Mouse (Mus musculus) lung, postnatal 4 days (tissue): Measurements from ENCODE around the gene Sesn3.
"Not testable (repeated sequence)": the region's sequence is repeated elsewhere in the genome, so short reads cannot be mapped to it uniquely, and the experiment has no call there.

ENCODE experiments used
- DNase-seq, 2 experiments: peaks; one replicate each; pipeline ENCODE4 v3.0.0; 2021

Sesn3 gene

DNA sequence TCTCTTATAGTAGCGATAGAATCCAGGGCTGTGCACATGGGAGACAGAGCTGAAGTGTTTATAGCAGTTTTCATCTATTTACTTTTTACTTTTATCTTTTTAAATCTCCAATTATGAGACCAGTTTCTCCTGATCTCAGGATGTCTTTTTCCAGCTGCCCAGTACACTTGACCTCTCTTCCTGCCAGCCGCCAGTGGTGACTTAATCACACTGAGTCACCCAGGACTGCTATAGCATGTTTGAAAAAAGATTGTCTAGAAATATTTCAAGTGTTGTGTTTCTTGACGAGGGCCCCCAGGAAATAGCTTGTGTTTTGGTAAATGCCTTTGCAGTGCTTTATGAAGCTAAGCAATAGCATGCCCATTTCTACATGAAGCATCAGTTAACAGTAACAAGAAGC lies 10.2 kb downstream of the Sesn3 start:
- DNase-seq, result no peak

DNA sequence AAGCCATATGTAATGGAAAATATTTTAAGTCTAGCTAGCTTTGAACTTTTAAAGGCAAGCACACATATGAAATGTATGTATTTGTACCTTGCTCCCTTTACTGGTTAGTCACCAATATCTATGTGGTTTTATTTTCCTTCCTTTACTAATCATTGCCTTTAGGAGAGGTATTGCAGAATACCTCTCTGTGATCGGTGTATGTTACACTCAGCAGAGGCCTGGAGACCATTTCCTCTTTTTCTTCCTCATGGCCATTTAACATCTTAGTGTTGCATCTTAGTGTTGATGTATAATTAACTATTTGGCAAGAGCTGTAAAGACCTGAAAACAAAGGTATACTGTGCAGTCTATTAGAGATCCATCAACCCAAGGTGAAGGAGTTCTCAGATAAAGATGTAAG lies 12.4 kb downstream of the Sesn3 start:
- no peak for DNase-seq

DNA sequence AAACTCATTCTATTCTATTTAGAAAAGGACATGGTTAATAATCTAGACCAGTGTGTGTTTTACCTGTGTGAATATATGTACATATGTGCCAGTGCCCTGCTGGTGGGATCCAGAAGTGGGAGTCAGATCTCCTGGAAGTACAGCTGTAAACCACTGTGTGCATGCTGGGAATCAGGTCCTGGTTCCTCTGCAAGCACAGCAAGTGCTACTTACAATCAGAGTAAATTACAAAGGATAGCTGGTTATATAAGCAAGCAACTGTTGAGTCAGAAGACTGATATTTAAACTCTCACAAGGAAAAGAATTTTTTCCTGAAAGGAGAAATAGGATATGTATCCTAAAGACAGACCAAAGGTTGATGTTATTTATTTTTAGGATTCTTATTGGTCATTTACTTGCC lies 13.6 kb downstream of the Sesn3 start:
- no peak for DNase-seq

DNA sequence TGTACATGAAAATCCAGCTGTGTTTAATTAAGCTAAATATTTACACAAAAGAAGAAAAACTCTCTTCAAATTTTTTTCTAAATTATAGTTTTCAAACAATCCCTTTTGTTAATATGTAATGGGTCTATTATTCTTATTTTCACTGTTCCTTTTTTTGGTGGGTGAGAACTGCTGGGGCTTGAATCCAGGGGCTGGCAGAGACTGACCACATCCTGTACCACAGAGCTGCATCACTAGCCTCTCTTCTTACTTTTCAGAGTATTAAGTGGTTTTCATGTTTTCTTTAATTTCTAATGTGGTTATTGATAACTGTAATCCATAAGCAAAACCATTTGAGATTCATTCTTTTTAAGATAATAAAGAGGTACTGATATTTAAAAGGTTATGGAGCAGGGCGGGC lies 19.0 kb downstream of the Sesn3 start:
- no peak for DNase-seq

DNA sequence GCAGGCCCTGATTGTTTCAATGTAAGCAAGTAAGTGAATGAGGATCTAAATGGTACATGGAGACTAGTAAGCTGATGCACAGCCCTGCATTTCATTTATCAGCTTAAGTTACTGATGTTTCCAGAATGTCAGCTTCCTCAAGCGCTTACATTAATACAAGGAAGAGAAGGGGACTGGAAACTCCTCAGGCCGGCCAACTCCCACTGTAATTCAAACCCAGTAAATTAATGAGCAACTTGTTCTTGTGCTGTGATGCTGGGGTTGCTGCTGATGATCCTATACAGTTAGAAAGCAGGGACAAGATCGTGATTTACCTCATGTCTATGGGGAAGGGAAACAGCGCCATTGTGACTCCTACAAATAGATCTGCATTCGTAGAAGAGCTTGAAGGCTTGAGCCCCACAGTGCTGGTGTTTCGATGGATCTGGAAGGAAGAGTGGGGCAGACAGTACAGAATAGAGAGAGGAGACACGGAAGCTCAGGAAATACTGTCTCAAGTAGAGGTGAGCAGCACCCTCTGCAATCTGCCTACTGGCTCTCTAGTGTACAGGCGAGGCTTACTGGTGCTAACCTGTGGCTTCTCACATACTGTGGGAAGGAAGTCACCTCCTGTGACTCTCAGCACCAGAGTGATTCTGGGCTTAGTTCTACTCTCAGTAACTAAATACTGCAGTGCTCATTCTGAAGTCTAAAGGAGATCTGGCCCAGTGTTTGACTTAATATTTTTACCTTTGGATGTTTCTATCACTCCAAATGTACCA lies 21.0 kb downstream of the Sesn3 start:
- DNase-seq, result no peak

DNA sequence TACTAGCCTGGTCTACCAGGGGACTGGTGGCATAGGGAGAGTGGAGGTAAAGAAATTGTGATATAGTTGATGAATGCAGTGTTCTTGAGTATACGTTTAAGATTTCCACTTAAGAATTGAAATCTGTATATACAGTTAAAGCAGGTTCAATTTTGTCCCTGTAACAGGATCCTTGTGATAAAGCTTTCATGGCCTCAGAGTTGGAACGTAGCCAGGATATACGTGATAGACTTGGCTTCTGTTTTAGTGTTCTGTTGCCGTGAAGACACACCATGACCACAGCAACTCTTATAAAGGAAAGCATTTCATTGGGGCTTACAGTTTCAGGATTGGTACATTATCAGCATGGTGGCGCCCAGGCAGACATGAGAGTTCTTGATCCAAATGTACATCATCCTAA lies 22.3 kb downstream of the Sesn3 start:
- no peak for DNase-seq

DNA sequence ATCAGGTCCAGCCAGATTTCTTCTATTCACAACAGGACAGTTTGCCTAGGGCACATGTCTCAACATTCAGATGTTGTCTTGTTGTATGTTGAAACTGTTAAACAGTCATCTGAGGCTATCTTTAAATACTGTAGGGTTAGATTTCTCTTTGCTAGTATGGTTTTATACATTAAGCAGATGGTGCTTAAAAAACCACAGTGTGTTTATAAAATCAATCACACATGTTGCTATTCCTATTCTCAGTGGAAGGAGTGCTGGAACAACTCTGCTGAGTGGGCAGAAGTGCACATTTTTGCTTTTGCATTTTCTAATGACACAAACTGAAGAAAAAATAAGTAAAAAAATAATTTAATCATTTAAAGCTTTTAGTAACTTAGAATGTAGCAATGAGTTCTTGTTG lies 25.0 kb downstream of the Sesn3 start:
- no peak for DNase-seq

DNA sequence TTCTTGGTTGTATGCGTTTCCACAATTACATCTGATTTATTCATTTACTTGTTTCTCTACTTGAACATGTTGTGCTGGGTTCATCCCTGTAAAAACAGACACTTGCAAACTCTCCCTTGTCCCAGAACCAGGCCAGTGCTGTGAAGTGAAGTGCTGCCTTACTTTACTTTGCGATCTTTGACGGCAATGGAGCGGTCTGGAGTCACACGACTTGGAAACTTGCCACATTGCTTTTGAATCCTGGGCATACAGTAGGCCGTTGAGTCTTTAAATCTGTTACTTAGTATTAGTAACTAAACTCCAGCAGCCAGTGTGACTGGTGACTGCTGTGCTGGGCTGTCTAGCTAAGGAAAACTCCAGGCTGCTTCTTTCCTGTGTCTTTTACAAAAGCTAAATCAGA lies 25.9 kb downstream of the Sesn3 start:
- no peak for DNase-seq

DNA sequence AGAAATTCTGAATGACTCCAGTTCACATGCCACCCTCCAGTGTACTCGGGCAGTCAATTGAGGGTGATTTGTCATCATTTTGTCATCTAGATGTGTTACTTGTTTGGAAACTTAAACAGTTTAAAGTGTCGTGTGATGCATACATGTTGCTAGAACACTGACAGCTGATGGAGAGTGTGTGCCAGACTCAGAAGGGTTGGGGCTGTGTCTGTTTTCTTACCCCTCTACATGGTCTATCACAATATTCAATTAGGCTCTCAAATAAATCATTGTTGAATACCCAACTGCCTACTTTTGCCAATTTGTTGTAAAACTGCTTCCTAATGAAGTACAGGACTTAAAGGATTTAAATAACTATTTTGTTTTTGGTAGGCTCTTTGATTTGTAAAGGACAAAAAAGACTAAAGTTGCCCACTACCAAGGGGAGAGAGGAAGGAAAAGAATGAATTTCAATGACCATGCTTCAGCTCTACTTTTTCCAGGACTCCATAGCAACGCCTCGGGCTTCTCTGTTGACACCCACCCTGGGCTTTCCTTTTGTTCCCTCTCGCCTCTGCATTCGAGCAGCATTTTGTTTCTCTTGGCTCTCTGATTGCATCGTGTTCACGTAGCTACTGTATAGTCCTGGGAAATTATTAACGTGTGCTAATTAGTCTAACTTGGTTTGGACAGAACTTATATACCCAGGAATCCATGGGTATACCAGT lies 29.5 kb downstream of the Sesn3 start:
- DNase-seq, result no peak

DNA sequence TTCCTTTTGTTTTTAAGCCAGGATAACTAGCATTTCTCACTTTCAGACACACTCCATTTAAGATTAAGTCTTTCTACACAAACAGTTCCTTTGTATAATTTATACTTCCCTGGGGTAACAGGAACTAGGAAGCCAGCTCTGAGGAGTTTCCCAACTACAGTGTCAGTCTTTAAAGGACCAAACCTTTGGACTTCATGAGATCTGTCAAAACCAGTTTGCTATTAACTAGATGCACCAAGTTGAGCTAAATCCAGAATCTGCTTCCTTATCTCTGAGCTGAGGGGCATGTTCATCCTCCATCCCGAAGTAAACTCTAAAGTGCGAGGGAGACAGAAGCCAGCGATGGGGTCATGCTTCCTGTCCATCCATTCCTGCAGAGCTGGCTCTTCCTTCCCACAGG lies 32.5 kb downstream of the Sesn3 start:
- no peak for DNase-seq

DNA sequence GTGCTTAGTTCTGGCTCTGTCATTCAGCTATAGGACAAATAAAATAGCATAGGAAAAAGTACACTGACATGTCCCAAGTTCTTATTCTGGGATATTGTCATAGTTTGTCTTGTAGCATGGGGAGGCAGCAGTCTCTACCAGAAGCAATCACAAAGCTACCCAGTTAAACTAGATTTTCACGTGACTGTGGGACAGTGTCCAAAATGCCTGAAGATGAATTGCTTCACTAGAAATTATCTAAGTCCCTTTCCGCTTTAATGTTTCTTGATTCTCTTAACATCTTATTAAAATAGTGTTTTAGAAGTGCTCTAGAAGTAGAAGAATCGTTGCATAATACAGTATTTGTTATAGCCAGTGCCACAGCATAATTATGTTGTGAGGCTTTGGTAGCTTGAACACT lies 39.1 kb downstream of the Sesn3 start:
- no peak for DNase-seq

DNA sequence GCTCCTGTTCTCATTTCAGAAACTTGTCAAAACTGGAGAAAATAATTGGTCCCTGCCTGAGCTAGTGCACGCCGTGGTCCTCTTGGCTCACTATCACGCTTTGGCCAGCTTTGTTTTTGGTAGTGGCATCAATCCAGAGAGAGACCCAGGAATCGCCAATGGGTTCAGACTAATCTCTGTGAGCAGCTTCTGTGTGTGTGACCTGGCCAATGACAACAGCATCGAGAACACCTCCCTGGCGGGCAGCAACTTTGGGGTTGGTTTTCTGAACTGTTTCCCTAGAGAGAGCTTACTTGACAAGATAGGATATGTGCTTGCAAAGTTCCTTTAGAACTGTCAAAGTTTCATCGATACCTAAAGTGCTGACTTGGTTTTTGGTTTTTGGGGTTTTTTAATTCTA lies 39.6 kb downstream of the Sesn3 start:
- no peak for DNase-seq

DNA sequence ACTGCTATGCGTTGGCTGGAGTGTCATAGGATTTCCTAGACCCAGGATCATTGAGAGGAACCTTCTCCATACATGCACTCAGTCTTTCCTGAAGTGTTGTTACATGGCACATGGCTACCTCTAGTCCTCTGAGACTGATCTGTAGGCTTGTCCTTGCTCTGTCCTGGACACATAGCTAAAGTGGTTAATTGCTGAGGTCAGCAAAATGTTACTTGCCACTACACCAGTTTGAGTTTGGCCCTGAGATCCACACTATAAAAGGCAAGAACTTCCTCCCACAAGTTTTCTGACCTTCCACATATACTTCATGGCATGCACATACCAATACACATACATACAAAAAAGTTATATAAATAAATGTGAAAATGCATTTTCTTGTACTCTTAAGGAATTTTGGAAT lies 41.8 kb downstream of the Sesn3 start:
- no peak for DNase-seq

DNA sequence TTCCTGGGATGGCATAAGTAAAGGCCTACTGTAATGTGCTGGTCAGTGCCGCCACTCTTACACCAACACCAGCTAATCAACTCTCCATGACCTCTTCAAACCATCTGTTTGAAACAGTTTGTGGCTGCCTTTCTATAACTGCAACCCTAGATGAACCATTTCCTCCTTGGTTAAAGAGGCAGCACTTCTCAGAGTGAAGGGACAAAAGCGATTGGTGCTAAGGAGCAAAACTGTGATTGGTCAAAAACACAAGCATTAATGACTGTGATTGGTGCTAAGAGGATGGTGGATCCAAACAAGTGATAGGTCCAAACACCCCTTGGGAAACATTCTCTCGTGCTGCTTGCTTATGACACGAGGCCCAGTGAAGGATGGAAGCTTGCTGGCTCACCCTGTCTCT lies 61.0 kb downstream of the Sesn3 start:
- no peak for DNase-seq

DNA sequence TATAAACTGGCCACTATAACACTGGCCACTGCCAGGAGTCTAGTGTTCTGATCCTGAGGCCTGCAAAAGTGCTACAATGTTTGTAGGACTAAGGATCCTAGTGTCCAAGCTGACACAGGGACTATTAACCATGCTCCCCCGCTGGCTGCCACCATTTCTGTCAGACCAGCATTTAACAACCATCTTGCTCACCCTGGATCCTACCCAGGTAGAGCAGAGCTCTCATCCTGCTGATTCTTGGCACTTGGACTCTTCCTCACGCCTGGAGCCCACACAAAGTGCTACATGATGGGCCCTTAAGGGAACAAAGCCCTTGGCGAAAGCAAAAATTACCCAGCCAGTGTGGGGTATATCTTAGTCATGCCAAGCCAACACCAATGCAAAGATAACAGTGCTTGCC lies 62.0 kb downstream of the Sesn3 start:
- DNase-seq, result no peak

DNA sequence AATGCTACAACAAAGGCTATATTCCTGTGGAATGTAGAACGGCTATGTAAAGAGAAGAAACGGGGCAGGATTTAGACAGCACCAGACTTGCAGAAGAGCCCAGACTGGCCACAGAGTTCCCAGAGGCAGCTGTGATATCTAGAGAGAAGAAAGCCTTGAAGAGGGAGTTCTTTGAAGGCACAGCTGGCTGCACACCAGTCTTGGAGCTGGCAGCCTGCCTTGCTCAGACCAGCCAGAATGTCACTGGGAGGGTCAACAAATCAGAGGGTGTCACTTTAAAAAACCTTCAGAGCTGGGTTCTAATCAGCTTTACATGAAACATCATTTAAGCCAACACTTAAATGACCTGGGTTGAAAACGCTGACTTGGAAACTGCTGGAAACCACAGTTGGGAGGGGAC lies 63.8 kb downstream of the Sesn3 start:
- peak; percentile 13 to 49 for DNase-seq

DNA sequence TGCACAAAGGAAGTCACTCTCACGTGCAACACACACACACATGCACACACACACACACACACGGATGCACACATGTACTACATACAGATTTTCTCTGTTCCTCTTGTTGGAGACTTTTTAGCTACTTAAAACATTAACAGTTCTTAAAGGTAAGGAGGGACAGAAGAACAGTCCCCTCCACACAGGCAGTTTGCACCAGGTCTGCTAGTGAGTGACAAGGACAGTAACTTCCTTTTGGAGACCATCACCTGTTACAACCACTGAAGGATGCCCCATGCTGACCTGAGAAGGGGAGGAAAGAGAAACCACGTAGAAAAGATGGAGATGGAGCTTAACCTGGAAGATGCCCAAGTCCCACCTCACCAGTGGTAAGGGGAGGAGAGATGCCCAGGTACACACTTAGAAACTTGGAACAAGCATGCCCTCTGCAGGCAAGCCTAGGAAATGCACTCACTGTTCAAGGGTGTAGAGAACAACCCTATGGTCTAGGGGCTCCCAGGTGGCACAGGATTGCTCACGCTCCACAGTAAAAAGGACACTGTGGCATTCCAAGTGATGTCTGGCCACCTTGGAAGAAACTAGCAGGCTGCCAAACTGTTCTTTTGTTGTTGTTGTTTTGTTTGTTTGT lies 67.3 kb downstream of the Sesn3 start:
- DNase-seq, result peak; percentile 52 to 80

DNA sequence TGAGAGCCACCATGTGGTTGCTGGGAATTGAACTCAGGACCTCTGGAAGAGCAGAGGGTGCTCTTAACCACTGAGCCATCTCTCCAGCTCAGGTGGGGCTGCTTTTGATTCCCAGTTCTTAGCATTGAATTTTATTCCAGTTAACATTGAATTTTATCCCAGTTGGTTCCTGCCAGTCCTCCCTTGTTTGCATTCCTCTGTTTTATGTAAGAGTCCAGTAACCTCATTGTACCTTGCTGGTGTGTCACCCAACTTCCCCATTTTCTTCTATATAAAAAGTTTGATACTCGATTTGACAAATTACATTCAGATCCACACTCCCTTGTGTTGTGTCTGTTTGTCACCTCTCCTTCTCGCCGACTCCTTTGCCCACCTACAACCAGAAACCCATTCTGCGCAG lies 71.0 kb downstream of the Sesn3 start:
- not testable (repeated sequence) for DNase-seq

DNA sequence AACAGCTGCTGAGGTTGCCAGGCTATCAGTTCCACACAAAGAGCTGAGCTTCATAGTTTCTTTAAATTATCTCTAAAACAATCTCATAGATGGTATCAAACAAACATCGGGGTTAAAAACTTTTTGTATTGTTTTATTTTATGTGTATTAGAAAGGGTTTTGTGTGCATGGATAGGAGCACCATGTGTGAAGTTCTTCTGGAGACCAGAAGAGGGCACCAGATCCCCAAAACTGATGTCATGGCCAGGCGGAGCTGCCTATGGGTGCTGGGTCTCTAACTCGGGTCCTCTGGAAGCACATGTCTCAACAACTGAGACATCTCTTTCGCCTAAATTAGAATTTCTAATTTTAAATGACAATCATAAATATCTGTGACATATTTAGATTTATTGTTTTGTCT lies 73.5 kb downstream of the Sesn3 start:
- DNase-seq, result peak in 1 of 2 experiments; percentile 39

DNA sequence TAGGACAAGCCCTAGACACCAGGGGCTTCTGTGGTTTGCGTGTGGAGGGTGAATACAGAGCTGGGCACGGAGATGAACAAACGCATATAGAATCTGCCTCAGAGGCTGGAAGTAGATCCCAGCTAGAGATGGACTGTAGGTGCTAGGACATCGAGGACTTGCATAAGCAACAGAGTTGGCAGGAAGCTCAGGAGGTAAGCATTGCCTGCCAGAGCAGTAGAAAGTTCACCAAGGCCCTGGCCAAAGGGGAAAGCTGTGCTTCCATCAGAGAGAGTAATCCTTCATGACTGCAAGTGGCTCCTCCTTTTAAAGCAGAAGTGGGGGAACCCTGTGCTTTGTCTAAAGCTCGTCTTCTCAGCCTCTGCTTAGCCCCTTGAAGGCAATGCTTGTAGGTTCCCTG lies 74.5 kb downstream of the Sesn3 start:
- DNase-seq, result no peak

DNA sequence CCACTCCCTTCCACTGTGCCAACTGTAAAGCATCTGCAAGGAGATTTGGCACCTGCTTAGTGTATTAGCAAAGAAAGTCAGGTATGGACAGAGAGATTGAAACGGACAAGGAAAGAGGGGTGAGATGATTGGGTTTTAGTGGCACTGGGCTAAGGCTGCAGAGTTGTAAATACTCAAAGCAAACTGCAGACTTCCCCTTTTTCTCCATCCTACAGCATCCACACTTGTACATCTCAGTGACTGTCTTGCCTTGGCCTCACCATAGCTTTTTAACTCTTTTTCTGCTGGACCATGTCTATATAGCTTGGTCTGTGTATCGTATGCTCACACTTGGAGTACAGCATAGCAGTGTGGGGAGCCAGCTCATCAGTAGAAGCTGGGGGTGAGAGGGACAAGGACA lies 75.9 kb downstream of the Sesn3 start:
- DNase-seq, result no peak

DNA sequence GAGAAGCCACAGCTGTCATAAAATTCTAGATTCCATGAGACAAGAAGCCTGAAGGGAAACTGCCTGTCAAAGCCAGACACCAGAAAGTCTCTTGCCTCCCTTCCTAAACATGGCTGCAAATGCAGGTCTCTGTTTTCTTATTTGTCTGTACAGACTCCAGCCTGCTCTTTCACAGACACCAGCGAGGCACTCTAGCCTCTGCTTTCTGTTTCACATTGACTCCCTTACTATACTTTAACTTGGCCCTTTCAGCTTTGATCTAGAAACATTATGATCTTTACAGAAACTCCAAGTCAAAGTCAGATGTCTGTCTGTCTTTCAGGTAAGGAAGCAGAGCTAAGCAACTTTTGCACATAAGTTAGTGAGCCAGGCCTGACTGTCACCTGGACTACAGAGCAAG lies 77.5 kb downstream of the Sesn3 start:
- DNase-seq, result no peak

DNA sequence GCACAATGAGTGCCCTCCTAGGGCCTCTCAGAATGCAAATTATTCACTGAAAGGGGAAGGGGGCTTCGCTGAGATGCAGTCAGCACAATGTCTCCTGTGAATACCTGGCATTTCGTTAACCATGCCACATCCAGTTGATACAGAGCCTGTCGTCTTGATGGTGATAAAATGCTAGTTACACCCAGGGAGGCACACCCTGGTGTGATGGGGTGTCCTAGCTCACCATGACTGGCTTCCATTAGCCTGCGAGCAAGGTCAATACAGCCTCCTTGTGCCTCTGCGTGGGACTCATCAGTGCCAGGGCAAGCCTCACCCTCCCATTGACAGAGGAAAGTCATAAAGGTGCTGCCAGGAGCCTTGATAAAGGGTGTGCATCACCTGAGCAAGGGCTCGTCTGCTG lies 80.0 kb downstream of the Sesn3 start:
- no peak for DNase-seq

DNA sequence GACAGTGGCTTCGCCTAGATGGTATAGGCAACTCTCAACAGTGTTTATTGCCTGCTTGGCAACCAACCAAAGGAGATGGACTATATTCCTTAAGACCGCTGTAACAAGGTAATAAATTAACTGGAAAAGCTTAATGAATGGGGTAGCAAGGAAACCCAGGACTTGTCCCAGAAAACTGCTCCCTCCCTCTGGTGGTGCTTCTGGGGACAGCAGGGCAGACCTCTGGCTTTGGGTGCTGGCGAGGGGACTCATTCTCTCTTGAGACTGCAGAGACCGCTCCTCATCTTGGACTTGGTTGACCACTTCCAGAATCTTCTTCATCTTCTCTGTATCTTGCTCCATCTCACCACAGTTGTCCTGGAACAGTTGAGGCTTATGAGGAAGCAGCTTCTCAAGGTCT lies 82.2 kb downstream of the Sesn3 start:
- DNase-seq, result no peak
